Mouse (Mus musculus) limb, embryonic 15.5 days (tissue): ENCODE results near the gene Olfr304. TPM values are rescaled to one million over a fixed set of nuclear protein-coding genes. Genes with fewer than 3 reads are reported as not detected.
"Not testable (repeated sequence)": the region's sequence is repeated elsewhere in the genome, so short reads cannot be mapped to it uniquely, and the experiment has no call there.

Source experiments
- ATAC-seq: fragments of 200-750 bp; cut with Nextera tagmentation; 2 replicates; pipeline ENCODE4 v1.8.0; 2017; ENCODE audit warnings: low read depth, moderate TSS enrichment; ENCODE audit not compliant: insufficient number of reproducible peaks, low FRiP score, low TSS enrichment
- H3K27ac ChIP-seq: fragments of 300-500 bp; sonication (generic); 2 replicates; pipeline ENCODE4 v1.5.1; 2015; ENCODE audit warnings: moderate library complexity, mild to moderate bottlenecking, inconsistent platforms
- H3K27me3 ChIP-seq: fragments of 300-500 bp; sonication (generic); 2 replicates; pipeline ENCODE4 v1.6.1; 2015; ENCODE audit warnings: inconsistent platforms
- H3K36me3 ChIP-seq: fragments of 300-500 bp; sonication (generic); 2 replicates; pipeline ENCODE4 v1.6.1; 2015; ENCODE audit warnings: inconsistent platforms
- H3K4me1 ChIP-seq: fragments of 300-500 bp; sonication (generic); 2 replicates; pipeline ENCODE4 v1.6.1; 2015; ENCODE audit warnings: inconsistent platforms
- H3K4me2 ChIP-seq: fragments of 300-500 bp; sonication (generic); 2 replicates; pipeline ENCODE4 v1.6.1; 2015; ENCODE audit warnings: mild to moderate bottlenecking, inconsistent platforms
- H3K4me3 ChIP-seq: fragments of 300-500 bp; sonication (generic); 2 replicates; pipeline ENCODE4 v1.5.1; 2015; ENCODE audit warnings: mild to moderate bottlenecking, inconsistent platforms
- H3K9ac ChIP-seq: fragments of 300-500 bp; sonication (generic); 2 replicates; pipeline ENCODE4 v1.6.1; 2015; ENCODE audit warnings: inconsistent platforms
- H3K9me3 ChIP-seq: fragments of 300-500 bp; sonication (generic); 2 replicates; pipeline ENCODE4 v1.6.1; 2016; ENCODE audit warnings: inconsistent platforms
- WGBS: fragments of 180-500 bp; shearing (Covaris S2); methylation state at CpG from one replicate; pipeline ENCODE4 v1.1.7; 2015; 5-methylcytosine and 5-hydroxymethylcytosine counted together
- polyA plus RNA-seq: library from polyadenylated mRNA; unstranded; fragments of >200 nt; fragmentation: Nextera tagmentation; extraction: Ambion mirVana; gene quantifications from 2 replicates; pipeline ENCODE4 v1.2.1, GENCODE M21; 2015

Gene Olfr304
- not detected in 2 replicates for polyA plus RNA-seq

- H3K4me1 ChIP-seq, result no peaks in the 10 kb centered on the region
- no peaks in the 10 kb centered on the region for H3K27me3 ChIP-seq
- no peaks in the 10 kb centered on the region for H3K36me3 ChIP-seq
- no peak within 1 kb of the TSS for H3K4me3 ChIP-seq
- no peak within 1 kb of the TSS for H3K27ac ChIP-seq
- no peak within 1 kb of the TSS for H3K4me2 ChIP-seq
- 70% methylated on average over 1 of the region's 1 CpGs for WGBS
- H3K9ac ChIP-seq, result no peak within 1 kb of the TSS
- no peak for ATAC-seq
- H3K9me3 ChIP-seq, result no peaks in the 10 kb centered on the region
Measured at GRCm38 (mm10) chr7:86386558-86386957, at the start of gene Olfr304. TSS of gene Olfr304 (minus strand) at chr7:86386658.

GRCm38 (mm10) chr7:86403546-86403945, 17.1 kb upstream of the Olfr304 start, which contains the start of gene Olfr301:
TSS of gene Olfr301 (plus strand) at chr7:86403846.
- WGBS, result 76% methylated on average over 2 of the region's 2 CpGs
- no peaks in the 10 kb centered on the region for H3K27me3 ChIP-seq
- H3K36me3 ChIP-seq, result no peaks in the 10 kb centered on the region
- no peak for ATAC-seq
- H3K4me2 ChIP-seq, result no peak within 1 kb of the TSS
- H3K27ac ChIP-seq, result no peak within 1 kb of the TSS
- no peaks in the 10 kb centered on the region for H3K9me3 ChIP-seq
- no peak within 1 kb of the TSS for H3K9ac ChIP-seq
- no peaks in the 10 kb centered on the region for H3K4me1 ChIP-seq
- no peak within 1 kb of the TSS for H3K4me3 ChIP-seq

GRCm38 (mm10) chr7:86397689-86398088, 11.2 kb upstream of the Olfr304 start, which contains the start of gene Olfr303:
TSS of gene Olfr303 (minus strand) at chr7:86397789.
- H3K4me1 ChIP-seq, result no peaks in the 10 kb centered on the region
- no peak within 1 kb of the TSS for H3K4me2 ChIP-seq
- no peak within 1 kb of the TSS for H3K27ac ChIP-seq
- ATAC-seq, result no peak
- no peaks in the 10 kb centered on the region for H3K27me3 ChIP-seq
- no peaks in the 10 kb centered on the region for H3K36me3 ChIP-seq
- no peak within 1 kb of the TSS for H3K9ac ChIP-seq
- no peak within 1 kb of the TSS for H3K4me3 ChIP-seq
- H3K9me3 ChIP-seq, result no peaks in the 10 kb centered on the region

GRCm38 (mm10) chr7:86385769-86386168, 689 bp downstream of the Olfr304 start:
- no peaks in the 10 kb centered on the region for H3K4me1 ChIP-seq
- H3K27me3 ChIP-seq, result no peaks in the 10 kb centered on the region
- no peak overlapping the region for H3K4me3 ChIP-seq
- no peak for ATAC-seq
- H3K27ac ChIP-seq, result no peak overlapping the region
- no peak overlapping the region for H3K4me2 ChIP-seq
- 67% methylated on average over 3 of the region's 3 CpGs for WGBS
- H3K9me3 ChIP-seq, result no peaks in the 10 kb centered on the region
- no peaks in the 10 kb centered on the region for H3K36me3 ChIP-seq
- H3K9ac ChIP-seq, result no peak overlapping the region

- Histone ChIP-seq H3K27ac (no peak within 1 kb of the TSS), H3K9me3 (no peaks in the 10 kb centered on the region), H3K4me1 (no peaks in the 10 kb centered on the region), H3K9ac (no peak within 1 kb of the TSS), H3K4me3 (no peak within 1 kb of the TSS), H3K4me2 (no peak within 1 kb of the TSS), H3K27me3 (no peaks in the 10 kb centered on the region), H3K36me3 (no peaks in the 10 kb centered on the region)
- no peak for ATAC-seq
- 83% methylated on average over 1 of the region's 1 CpGs for WGBS
Measured at GRCm38 (mm10) chr7:86366828-86367227, 19.6 kb downstream of the Olfr304 start, which contains the start of gene Olfr305. TSS of gene Olfr305 (minus strand) at chr7:86366928.

GRCm38 (mm10) chr7:86346296-86346695, 40.2 kb downstream of the Olfr304 start:
- H3K4me2 ChIP-seq, H3K27me3 ChIP-seq, H3K4me1 ChIP-seq, H3K9ac ChIP-seq, H3K36me3 ChIP-seq, H3K27ac ChIP-seq, H3K9me3 ChIP-seq, H3K4me3 ChIP-seq, ATAC-seq: not testable (repeated sequence)
- 85% methylated on average over 9 of the region's 9 CpGs for WGBS

- Histone ChIP-seq H3K36me3 (no peaks in the 10 kb centered on the region), H3K4me3 (no peak overlapping the region), H3K4me1 (no peaks in the 10 kb centered on the region), H3K9me3 (no peaks in the 10 kb centered on the region), H3K27me3 (no peaks in the 10 kb centered on the region), H3K9ac (no peak overlapping the region), H3K27ac (no peak overlapping the region), H3K4me2 (no peak overlapping the region)
- 70% methylated on average over 3 of the region's 3 CpGs for WGBS
- ATAC-seq, result no peak
Measured at GRCm38 (mm10) chr7:86344253-86344652, 42.2 kb downstream of the Olfr304 start.

- no peaks in the 10 kb centered on the region for H3K36me3 ChIP-seq
- no peak for ATAC-seq
- WGBS, result 66% methylated on average over 14 of the region's 14 CpGs
- no peaks in the 10 kb centered on the region for H3K27me3 ChIP-seq
- H3K4me3 ChIP-seq, result no peak overlapping the region
- no peaks in the 10 kb centered on the region for H3K9me3 ChIP-seq
- H3K9ac ChIP-seq, result no peak overlapping the region
- no peak overlapping the region for H3K27ac ChIP-seq
- H3K4me1 ChIP-seq, result no peaks in the 10 kb centered on the region
- no peak overlapping the region for H3K4me2 ChIP-seq
Measured at GRCm38 (mm10) chr7:86342881-86343565, 43.4 kb downstream of the Olfr304 start.

GRCm38 (mm10) chr7:86337486-86337885, 49.0 kb downstream of the Olfr304 start, which contains the start of gene Olfr307:
TSS of gene Olfr307 (minus strand) at chr7:86337586.
- H3K4me1 ChIP-seq, result no peaks in the 10 kb centered on the region
- no peaks in the 10 kb centered on the region for H3K9me3 ChIP-seq
- no peak for ATAC-seq
- no peak within 1 kb of the TSS for H3K27ac ChIP-seq
- no peak within 1 kb of the TSS for H3K9ac ChIP-seq
- H3K4me3 ChIP-seq, result no peak within 1 kb of the TSS
- no peaks in the 10 kb centered on the region for H3K27me3 ChIP-seq
- 61% methylated on average over 1 of the region's 1 CpGs for WGBS
- H3K4me2 ChIP-seq, result no peak within 1 kb of the TSS
- no peaks in the 10 kb centered on the region for H3K36me3 ChIP-seq

Other genes starting within 250 kb of the Olfr304 start
- gene Vmn2r75, start 214.9 kb downstream of the Olfr304 start, polyA plus RNA-seq, result not detected in 2 replicates
- gene Vmn2r76, start 140.3 kb downstream of the Olfr304 start, polyA plus RNA-seq, result not detected in 2 replicates
- gene Olfr310, start 109.5 kb downstream of the Olfr304 start, polyA plus RNA-seq, result not detected in 2 replicates
- gene Olfr309, start 73.0 kb downstream of the Olfr304 start, polyA plus RNA-seq, result not detected in 2 replicates
- not detected in 2 replicates for gene Olfr308, start 61.0 kb downstream of the Olfr304 start, polyA plus RNA-seq
- not detected in 2 replicates for gene Olfr307, start 49.1 kb downstream of the Olfr304 start, polyA plus RNA-seq
- gene Olfr305, start 19.7 kb downstream of the Olfr304 start, polyA plus RNA-seq, result not detected in 2 replicates
- gene Olfr303, start 11.1 kb upstream of the Olfr304 start, polyA plus RNA-seq, result not detected in 2 replicates
- not detected in 2 replicates for gene Olfr301, start 17.2 kb upstream of the Olfr304 start, polyA plus RNA-seq
- gene Olfr299, start 73.3 kb upstream of the Olfr304 start, polyA plus RNA-seq, result not detected in 2 replicates
- gene Olfr298, start 105.8 kb upstream of the Olfr304 start, polyA plus RNA-seq, result not detected in 2 replicates
- not detected in 2 replicates for gene Olfr297, start 133.3 kb upstream of the Olfr304 start, polyA plus RNA-seq
- not detected in 2 replicates for gene Olfr295, start 197.2 kb upstream of the Olfr304 start, polyA plus RNA-seq
- not detected in 2 replicates for gene Olfr294, start 230.0 kb upstream of the Olfr304 start, polyA plus RNA-seq